8 mouse cellular contexts compared by ENCODE assay signal in the genomic region with DNA sequence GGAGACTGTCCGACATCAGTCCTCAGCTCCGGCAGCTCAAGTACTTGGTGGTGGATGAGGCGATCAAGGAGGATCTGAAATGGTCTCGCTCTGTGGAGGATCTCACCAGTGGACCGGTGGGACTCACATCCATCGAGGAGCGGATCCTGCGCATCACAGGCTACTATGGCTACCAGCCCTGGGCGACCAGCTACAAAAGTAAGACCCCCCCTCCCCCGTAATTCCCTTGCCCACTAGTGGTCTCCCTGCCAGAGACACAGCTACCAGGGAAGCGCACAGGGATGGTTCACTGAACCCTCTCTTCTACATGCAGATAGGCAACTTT.
DNase-seq lines count a peak whose midpoint lies in the region; ATAC-seq and TF ChIP-seq lines count a peak whose summit lies in the region.

No protein-coding gene starts in this region.

- ATAC-seq in lung, embryonic 15.5 days (ENCODE audit: borderline replicate concordance, extremely low read depth, low FRiP score, low TSS enrichment), result 0 out of 2 replicates have a peak, but pooled peaks have one; percentile 11
- ATAC-seq in intestine, embryonic 16.5 days, result no peak

- H3K4me1 ChIP-seq in lung, embryonic 15.5 days, result peaks cover 21% of the 10 kb centered on the region
- peaks cover 7% of the 10 kb centered on the region for H3K4me1 ChIP-seq in intestine, embryonic 16.5 days (ENCODE audit: control insufficient read depth, insufficient read depth, low read length)
- H3K4me1 ChIP-seq in olfactory bulb, adult 2 months (ENCODE audit: control insufficient read depth, insufficient read depth, low read length), result peaks cover 12% of the 10 kb centered on the region

- 19% methylated on average over 11 of the region's 11 CpGs for WGBS in lung, embryonic 15.5 days
- 22% methylated on average over 11 of the region's 11 CpGs for WGBS in intestine, embryonic 16.5 days
- 34% methylated on average over 11 of the region's 11 CpGs for WGBS in olfactory bulb, adult 2 months

- no peaks in the 10 kb centered on the region for H3K9me3 ChIP-seq in lung, embryonic 15.5 days
- H3K9me3 ChIP-seq in intestine, embryonic 16.5 days (ENCODE audit: control insufficient read depth, low read length), result no peaks in the 10 kb centered on the region

- TF ChIP-seq CTCF in olfactory bulb, adult 2 months (IDR thresholded peaks at IDR 0.05; ENCODE audit: insufficient read depth, low read depth, low read length), result no peak

- H3K27ac ChIP-seq in lung, embryonic 15.5 days, result no peak overlapping the region
- H3K27ac ChIP-seq in intestine, embryonic 16.5 days (ENCODE audit: low read length), result no peak overlapping the region
- no peak overlapping the region for H3K27ac ChIP-seq in olfactory bulb, adult 2 months (ENCODE audit: insufficient read depth, low read depth, low read length)

- TF ChIP-seq POLR2A in olfactory bulb, adult 2 months (IDR thresholded peaks at IDR 0.05; ENCODE audit: insufficient read depth, low read depth, low read length), result no peak

- H3K4me2 ChIP-seq in lung, embryonic 15.5 days, result peak overlapping the region; percentile 93
- peak overlapping the region; percentile 97 for H3K4me2 ChIP-seq in intestine, embryonic 16.5 days (ENCODE audit: low read depth, low read length)

- H3K9ac ChIP-seq in lung, embryonic 15.5 days, result peak overlapping the region; percentile 39; the same call in 1 of the 2 replicates
- peak overlapping the region; percentile 59 for H3K9ac ChIP-seq in intestine, embryonic 16.5 days (ENCODE audit: low read depth, low read length)

- H3K27me3 ChIP-seq in lung, embryonic 15.5 days, result peaks cover 44% of the 10 kb centered on the region
- H3K27me3 ChIP-seq in intestine, embryonic 16.5 days (replicated peaks; ENCODE audit: control insufficient read depth, insufficient read depth, low read length), result peaks cover 19% of the 10 kb centered on the region

- peak overlapping the region; percentile 49 for H3K4me3 ChIP-seq in lung, embryonic 15.5 days
- peak overlapping the region; percentile 58 for H3K4me3 ChIP-seq in intestine, embryonic 16.5 days (ENCODE audit: low read length)
- peak overlapping the region; percentile 52 for H3K4me3 ChIP-seq in olfactory bulb, adult 2 months (ENCODE audit: insufficient read depth, low read depth, low read length)

- DNase-seq in cerebellum, adult 9-10 months, result peak; percentile 61
- no peak for DNase-seq in cerebellum, adult 8-10 months
- no peak for DNase-seq in lung, postnatal 14 days
- DNase-seq in left cerebral cortex, adult 18-20 months (ENCODE audit: low spot score in 2 of 2), result no peak
- no peak for DNase-seq in spleen, postnatal 10 days (ENCODE audit: low spot score in 2 of 2)

- H3K36me3 ChIP-seq in lung, embryonic 15.5 days, result no peaks in the 10 kb centered on the region
- H3K36me3 ChIP-seq in intestine, embryonic 16.5 days (ENCODE audit: control insufficient read depth, insufficient read depth, low read length), result no peaks in the 10 kb centered on the region
